Mouse (Mus musculus) ES-E14 (cell line): ENCODE results near the gene Mocs1.

Source experiments
- CHD2 ChIP-seq: IDR thresholded peaks from 2 replicates; pipeline ENCODE4 v1.6.1; 2014; ENCODE audit warnings: mild to moderate bottlenecking, low read depth, low read length, inconsistent platforms
- HCFC1 ChIP-seq: IDR thresholded peaks from 2 replicates; pipeline ENCODE4 v1.6.1; 2012; ENCODE audit warnings: low read length, inconsistent platforms, borderline replicate concordance; ENCODE audit not compliant: insufficient read depth
- MAFK ChIP-seq: IDR thresholded peaks from 2 replicates; pipeline ENCODE4 v1.6.1; 2014; ENCODE audit warnings: mild to moderate bottlenecking, low read depth, low read length, inconsistent platforms; ENCODE audit not compliant: insufficient read depth
- ZC3H11A ChIP-seq: IDR thresholded peaks from 2 replicates; pipeline ENCODE4 v1.6.1; 2012; ENCODE audit warnings: low read depth, mild to moderate bottlenecking, inconsistent platforms, low read length, borderline replicate concordance
- ZNF384 ChIP-seq: IDR thresholded peaks from 2 replicates; pipeline ENCODE4 v1.6.1; 2012; ENCODE audit warnings: low read depth, low read length, inconsistent platforms

DNA sequence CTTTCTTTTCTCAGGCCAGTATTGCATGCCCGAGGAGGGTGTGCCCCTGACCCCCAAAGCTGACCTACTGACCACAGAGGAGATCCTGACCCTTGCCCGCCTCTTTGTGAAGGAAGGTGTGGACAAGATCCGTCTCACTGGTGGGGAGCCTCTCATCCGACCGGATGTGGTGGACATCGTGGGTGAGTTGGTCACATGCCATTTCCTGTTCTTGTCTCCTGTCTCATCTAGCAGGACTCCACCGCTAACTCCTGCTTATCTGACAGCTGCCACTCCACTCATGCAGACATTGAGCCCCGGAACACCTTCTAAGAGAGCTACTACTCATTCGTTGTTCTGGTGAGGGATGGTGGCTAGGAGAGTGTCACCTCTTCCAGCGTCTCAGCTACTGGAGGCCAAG, 6.9 kb downstream of the Mocs1 start:
- TF ChIP-seq CHD2 (no peak), MAFK (no peak), HCFC1 (no peak), ZNF384 (no peak), ZC3H11A (no peak)
